Mouse (Mus musculus): ENCODE data around the gene Acy3. TPM values are rescaled to one million over a fixed set of nuclear protein-coding genes. Genes with fewer than 3 reads are reported as not detected.
"Not testable (repeated sequence)": the region's sequence is repeated elsewhere in the genome, so short reads cannot be mapped to it uniquely, and the experiment has no call there.

Acy3 gene
- total RNA-seq, 2 experiments from 2014 or later: 2.0 to 2.5 TPM

DNA sequence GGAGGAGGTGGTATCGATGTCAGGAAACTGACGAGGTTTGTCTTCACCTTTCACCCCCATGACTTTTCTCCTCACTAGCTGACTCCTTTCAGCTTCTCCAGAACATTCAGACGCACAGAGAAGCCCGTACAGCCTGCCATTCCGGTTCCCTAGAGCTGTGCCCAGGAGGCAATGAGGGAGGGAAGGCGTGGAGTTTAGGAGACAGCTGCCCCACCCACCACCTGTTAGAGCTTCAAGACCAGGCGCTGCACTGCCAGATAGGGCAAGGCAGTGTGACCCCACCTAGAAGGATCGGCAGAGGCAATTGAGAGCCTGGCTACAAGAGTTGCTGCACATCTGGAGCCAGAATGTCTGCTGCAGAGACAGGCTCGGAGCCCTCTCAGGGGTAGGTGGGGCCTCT is 14.1 kb upstream of the Acy3 start, which contains the start of gene Aldh3b2:
Gene Aldh3b2, plus strand, starts transcription at position 100 of the 400 bp plus-strand sequence.
- DNase-seq (ENCODE audit: extremely low spot score in 1 of 2, low spot score in 1 of 2): no peak

DNA sequence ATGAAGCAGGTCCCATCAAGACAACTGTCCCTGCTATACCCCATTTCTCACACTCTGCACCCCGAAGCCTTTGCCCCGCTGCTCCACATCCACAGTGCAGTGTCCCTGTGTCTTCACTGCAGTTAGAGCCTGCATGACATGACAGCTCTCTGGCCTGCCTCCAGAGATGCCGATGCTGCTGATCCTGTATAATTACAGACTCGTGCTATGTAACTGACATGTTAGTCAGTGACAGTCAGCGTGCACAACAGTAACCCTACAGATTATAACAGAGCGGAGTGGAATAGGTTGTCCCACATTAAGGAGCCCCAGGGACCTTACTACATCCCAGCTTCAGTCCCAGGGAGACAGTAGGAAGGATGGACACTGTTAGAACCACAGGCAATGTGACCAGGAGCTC is 11.8 kb upstream of the Acy3 start:
- DNase-seq (ENCODE audit: extremely low spot score in 1 of 2, low spot score in 1 of 2): not testable (repeated sequence)

DNA sequence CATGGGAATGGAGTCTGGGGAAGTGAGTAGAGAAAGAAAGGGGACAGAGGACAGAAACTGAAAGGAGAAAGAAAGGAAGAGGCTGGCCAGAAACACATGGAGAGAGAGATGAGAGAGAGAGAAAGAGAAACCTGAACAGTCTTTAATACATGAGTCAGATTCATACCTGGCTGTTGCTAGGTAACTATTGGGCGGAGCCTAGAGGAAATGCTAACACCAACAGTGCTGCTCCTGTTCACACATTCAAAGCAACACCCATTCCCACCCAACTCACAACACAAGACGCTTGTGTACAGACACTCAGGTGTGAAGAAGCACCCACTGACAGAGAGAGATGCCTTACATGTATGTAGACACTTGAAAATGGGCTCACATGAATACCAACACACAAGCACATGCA is 10.5 kb upstream of the Acy3 start:
- no peak for DNase-seq (ENCODE audit: extremely low spot score in 1 of 2, low spot score in 1 of 2)

DNA sequence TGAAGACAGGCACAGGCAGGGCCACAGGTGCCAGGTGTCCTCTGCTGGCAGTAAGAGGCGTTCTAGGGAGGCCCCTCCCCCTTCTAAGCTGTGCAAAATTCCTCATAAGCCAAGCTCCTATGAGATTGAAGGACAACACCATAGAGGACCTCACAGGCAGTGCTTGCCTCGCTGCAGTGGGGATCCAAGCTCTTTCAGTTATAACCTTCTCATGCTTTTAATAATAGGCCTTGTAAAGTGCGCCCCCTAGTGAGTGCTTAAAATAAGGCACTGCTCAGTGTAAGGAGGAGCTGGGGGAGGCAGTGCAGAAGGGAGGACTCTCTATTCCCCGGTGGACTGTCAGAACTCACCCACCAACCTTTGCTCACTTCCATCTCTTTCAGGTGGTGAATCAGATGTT is 6.1 kb upstream of the Acy3 start:
- DNase-seq (ENCODE audit: extremely low spot score in 1 of 2, low spot score in 1 of 2): peak; percentile 51 to 84

DNA sequence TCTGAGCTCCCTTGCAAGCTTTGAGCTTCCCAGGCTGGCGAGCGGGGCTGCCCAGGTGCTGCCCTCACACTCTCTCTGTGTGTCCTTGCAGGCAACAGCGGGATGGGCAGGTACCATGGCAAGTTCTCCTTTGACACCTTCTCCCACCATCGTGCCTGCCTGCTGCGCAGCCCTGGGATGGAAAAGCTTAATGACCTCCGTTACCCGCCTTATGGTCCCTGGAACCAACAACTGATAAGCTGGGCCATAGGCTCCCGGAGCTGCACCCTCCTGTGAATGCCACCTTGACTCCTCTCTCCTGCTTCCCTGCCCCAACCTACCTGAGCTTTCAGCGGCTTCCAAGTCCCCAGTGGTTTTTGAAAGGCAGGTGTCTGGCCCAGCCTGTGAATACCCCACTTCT is 5.5 kb upstream of the Acy3 start:
- no peak for DNase-seq (ENCODE audit: extremely low spot score in 1 of 2, low spot score in 1 of 2)

DNA sequence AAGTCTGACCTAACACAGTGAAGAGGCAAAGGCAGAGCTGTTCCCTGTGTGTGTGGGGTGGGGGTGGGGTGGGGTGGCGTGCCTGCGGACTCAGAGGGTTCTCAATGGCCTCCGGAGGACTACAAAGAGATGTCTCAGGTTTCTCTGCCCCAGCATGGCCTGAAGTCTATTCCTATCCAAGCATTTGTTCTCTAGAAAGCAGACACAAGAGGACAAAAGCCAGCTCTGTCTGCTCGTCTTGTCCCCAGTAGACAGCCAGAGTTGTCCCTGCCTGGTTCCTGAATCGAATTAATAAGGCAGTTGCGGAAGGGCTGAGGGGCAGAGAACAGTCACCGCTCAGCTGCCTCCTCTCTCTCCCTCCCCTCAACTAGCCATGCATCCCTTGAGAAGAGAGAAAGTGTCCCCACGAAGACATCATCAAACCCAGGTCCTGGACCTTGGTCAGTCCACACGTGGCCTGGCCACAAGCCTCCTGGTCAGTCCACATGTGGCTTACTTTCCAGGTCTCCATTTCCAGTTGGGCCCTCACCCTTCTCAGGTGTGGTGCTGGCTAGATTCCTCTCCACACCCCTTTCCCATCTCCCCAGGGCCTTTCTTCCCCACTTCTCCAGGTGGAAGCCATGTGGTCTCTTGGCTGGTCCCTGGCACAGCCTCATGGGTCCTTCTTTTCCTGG is 2.7 kb upstream of the Acy3 start:
- no peak for DNase-seq (ENCODE audit: extremely low spot score in 1 of 2, low spot score in 1 of 2)

DNA sequence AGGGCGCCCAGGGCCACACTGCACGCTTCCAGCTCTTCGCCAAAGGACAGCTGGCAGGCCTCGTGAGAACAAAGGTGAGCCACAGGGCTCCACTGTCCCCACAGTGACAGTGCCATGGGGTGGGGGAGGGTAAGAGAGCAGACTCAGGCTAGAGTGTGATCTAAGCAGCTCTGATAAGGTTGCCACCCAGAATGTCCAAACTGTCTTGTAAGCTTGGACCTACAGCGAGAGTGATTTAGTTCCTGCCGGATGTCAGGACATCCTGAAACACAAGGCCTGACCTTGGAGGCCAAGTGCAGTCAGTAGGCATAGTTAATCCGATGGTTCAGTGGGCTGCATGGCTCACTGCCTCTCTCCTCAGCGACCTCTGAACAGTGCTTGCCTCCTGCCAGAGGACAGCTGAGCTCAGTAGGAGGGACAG is 1.1 kb upstream of the Acy3 start:
- DNase-seq (ENCODE audit: extremely low spot score in 1 of 2, low spot score in 1 of 2): no peak

DNA sequence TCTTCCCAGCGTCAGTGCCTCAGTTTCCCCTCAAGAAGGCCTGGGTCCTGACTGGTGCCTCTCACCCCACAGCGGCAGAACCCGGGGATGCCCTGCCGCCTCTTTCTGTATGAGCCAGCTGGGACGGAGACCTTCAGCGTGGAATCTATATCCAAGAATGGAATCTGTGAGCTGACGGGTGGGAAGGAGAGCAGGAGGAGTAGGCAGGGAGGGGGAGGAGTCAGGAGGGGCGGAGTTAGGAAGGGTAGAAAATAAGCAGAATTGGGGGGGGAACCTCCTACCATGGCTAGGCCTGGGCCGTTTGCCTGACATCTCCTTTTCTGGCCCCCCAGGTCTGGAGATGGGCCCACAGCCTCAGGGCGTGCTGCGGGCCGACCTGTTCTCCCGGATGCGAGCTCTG is 1.7 kb downstream of the Acy3 start:
- DNase-seq (ENCODE audit: extremely low spot score in 1 of 2, low spot score in 1 of 2): no peak

DNA sequence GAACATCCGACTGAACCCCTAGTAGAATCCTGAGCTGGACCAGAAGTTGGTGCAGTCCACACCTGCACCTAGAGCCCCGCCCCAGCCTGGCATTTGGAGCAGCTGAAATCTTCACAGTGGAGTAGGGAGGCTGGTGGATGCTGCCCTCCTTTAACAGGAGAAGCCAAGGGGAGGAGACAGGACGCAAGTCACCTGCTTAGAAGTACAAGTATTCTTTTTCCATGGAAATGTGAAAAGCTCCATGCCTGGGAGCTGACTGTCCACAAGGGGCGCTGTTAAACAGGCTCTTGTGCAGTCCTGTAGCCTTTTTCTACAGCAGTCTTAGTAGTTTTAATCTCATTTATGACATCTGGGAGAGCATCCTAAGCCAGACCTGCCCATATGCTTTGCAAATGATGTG is 2.4 kb downstream of the Acy3 start:
- DNase-seq (ENCODE audit: extremely low spot score in 1 of 2, low spot score in 1 of 2): no peak

DNA sequence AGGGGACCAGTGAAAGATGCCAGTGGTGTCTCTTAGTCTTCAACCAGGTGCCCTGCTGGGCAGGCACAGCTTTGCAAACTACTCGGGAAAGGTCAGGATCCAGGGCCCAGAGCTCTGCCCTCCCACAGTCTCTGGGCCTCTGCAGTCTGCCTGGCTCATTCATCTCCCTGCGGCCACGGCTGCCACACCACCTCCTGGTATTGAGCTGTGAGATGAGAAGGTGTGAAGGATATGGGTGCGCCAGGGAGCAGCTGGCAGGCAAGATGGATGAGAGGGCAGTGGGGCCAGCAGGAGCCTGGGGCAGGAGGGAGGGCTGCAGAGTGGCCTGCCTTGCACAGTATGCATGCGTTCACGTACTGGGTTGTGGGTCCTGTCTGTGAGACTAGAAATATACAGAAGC is 4.4 kb downstream of the Acy3 start:
- no peak for DNase-seq (ENCODE audit: extremely low spot score in 1 of 2, low spot score in 1 of 2)

DNA sequence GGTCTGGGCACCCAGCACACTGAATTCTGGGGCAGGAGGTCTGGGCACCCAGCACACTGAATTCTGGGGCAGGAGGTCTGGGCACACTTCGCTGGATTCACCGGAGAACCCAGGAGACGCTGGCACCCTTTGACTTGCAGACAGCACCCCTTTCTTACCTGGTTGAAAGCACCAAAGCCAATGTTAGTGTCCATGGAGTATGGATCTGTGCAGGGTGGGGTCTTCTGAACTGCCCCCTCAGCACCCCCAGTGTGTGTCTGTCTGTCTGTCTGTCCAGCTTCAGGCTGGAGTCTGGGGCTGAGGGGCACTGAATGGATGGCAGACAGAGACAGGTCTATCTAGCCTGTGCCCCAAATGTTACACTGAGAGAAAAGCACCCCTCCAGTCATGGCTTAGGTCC is 5.2 kb downstream of the Acy3 start:
- no peak for DNase-seq (ENCODE audit: extremely low spot score in 1 of 2, low spot score in 1 of 2)

DNA sequence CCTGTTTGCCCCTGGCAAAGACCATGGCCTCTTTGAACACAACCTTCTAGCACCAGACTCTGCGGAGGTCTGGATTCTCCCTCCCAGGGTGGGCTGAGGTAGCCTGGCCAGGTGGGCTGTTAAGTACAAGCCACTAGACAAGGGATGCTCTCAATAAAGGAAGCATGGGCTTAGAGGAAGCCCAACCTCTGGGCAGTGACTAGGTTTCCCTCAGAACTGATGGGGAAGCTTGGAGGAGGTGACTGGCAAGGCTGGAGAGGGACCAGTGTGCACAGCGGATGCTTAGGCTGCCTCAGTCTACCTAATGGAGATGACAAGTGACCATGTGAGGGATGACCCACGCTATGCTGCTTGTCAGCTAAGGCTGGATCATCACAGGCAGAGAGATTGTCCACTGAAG is 5.6 kb downstream of the Acy3 start:
- no peak for DNase-seq (ENCODE audit: extremely low spot score in 1 of 2, low spot score in 1 of 2)

DNA sequence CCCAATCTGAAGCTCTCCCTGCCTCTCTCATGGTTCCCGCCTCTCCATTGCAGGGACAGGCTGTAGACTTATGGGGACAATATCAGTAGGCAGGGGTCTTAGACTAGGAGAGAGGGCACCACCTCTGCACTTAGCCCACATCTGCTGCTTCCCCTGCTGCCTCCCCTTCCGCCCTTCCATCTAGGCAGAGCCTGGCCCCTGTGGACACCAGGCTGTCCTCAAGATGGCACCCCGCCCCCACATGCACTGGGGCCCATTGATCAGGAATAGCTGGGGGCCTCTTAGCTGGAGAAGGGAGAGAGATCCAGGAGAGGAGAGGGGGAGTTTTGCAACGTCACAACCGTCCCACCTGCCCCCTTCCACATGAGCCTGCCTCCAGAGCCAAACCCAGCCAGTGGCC is 6.0 kb downstream of the Acy3 start, which contains the start of gene Tbx10:
Gene Tbx10, plus strand, starts transcription at position 337 of the 400 bp plus-strand sequence.
- DNase-seq (ENCODE audit: extremely low spot score in 1 of 2, low spot score in 1 of 2): no peak

DNA sequence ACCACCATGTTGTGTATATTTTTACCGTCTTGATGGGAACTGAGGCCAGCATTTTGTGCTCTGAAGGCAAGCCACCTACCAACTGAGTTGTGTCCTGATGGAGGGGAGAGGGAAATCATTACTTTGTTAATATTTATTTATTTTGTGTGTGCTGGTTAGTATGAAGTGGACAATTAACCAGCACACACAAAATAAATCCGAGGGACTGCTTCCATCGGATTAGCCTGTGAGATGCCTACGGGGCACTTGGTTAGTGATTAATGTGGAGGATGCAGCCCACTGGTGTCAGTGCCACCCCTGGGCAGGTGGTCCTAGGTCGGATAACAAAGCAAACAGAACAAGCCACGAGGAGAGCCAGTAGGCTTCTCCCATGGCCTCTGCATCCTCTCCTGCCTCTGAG is 8.6 kb downstream of the Acy3 start:
- DNase-seq (ENCODE audit: extremely low spot score in 1 of 2, low spot score in 1 of 2): no peak

DNA sequence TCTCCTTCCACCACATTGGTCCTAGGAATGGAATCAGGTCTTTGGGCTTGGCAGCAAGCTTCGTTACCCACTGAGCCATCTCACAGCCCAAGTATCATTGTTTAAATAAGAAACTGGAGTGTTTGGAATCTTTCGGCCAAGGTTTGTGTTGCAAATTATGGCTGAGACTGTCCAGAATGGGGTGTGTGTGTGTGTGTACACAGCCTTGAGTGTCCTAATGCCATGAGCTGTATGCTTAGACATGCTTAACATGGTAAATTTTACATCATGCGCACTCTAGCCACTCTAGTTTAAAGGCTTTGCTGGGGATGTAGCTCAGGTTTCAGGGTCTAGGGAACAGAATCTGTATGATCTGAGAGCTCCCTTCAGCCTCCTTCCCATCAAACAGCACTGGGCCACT is 9.1 kb downstream of the Acy3 start:
- no peak for DNase-seq (ENCODE audit: extremely low spot score in 1 of 2, low spot score in 1 of 2)

DNA sequence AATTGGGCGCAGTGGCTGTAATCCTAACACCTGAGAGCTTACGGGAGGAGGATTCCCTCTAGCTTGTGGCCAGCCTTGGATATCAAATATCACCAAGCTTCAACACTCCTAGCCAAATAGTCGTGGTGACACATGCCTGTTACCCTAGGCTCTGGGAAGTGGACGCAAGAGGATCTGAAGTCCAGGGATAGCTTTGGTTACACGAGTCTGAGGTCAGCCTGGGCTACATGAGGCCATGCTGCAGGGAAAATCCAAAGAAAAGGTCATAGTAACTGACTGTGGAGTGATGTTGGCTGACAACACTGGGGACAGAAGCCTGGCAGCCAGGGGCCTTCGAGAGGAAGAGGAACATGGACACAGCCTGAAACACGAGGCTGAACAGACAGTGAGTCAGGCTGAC is 9.7 kb downstream of the Acy3 start:
- DNase-seq (ENCODE audit: extremely low spot score in 1 of 2, low spot score in 1 of 2): no peak

DNA sequence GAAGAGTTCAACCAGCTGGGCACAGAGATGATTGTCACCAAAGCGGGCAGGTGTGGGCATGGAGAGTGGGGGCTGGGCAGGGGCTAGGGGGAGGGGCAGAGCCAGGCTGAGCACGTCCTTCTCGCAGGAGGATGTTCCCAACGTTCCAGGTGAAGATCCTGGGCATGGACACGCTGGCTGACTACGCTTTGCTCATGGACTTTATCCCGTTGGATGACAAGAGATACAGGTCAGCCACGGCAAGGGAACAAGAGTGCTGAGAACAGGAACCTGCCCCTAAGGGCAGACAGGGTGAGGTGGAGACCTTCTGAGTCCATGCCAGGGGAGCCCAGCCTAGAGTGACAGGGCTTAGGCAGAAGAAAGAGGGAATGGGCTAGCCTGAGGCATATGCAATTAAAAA is 10.4 kb downstream of the Acy3 start:
- DNase-seq (ENCODE audit: extremely low spot score in 1 of 2, low spot score in 1 of 2): no peak

DNA sequence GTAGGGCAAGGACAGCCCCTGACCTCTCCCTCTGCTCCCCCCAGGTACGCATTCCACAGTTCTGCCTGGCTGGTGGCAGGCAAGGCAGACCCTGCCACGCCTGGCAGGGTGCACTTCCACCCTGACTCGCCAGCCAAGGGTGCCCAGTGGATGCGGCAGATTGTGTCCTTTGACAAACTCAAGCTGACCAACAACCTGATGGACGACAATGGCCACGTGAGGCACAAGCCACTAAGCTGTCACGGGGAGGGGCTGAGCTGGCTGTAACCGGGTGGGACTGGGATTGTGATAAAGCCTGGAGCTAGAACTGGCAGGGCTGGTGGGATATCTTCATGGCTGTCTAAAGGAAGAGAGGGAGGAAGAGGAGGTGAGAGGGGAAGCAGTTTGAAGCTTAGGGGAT is 10.9 kb downstream of the Acy3 start:
- DNase-seq (ENCODE audit: extremely low spot score in 1 of 2, low spot score in 1 of 2): no peak

DNA sequence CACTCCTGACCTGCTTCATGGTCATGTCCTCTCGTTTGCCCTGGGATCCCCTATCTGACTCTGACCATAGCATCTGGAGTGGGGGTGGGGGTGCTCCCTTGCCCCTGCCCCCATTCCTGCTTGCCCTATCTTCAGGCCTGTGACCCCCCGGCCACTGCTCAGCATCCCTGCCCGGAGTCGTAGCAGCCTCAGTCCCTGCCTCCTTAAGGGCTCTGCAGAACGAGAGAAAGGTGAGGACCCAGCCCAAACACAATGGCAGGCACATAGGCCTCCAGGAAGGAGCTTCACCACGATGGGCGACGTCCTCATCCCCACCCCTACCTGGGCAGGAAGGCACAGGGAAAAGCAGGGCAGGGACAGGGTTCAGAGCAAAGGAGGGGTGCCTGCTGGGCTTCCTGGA is 12.0 kb downstream of the Acy3 start:
- no peak for DNase-seq (ENCODE audit: extremely low spot score in 1 of 2, low spot score in 1 of 2)

DNA sequence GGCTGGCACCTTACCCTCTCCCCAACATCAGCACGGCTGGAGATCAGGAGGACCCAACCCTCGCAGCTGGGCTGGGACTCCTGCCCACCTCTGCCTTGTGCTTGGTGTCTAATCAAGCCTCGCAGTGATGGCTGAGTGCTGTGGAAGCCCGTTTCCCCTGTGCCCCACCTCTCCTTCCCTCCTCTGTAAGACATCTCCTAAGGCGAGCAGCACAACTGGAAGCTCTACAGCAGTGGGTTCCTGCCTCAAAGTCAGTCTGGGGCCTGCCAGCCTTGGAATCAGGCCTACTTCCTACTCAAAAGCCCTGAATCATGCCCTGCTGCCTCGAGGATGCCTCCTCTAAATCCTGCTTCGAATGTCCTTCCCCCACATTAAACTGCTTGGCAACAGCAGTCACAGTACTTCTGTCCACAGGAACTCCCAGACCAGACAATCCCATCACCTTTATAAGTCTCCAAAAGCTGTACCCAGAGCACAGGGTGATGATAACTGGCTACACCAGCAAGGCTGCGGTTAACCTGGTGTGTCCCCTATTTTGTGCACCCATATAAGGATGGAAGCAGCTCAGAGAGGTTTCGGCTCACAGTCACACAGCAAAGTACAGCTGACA is 12.9 kb downstream of the Acy3 start:
- no peak for DNase-seq (ENCODE audit: extremely low spot score in 1 of 2, low spot score in 1 of 2)

DNA sequence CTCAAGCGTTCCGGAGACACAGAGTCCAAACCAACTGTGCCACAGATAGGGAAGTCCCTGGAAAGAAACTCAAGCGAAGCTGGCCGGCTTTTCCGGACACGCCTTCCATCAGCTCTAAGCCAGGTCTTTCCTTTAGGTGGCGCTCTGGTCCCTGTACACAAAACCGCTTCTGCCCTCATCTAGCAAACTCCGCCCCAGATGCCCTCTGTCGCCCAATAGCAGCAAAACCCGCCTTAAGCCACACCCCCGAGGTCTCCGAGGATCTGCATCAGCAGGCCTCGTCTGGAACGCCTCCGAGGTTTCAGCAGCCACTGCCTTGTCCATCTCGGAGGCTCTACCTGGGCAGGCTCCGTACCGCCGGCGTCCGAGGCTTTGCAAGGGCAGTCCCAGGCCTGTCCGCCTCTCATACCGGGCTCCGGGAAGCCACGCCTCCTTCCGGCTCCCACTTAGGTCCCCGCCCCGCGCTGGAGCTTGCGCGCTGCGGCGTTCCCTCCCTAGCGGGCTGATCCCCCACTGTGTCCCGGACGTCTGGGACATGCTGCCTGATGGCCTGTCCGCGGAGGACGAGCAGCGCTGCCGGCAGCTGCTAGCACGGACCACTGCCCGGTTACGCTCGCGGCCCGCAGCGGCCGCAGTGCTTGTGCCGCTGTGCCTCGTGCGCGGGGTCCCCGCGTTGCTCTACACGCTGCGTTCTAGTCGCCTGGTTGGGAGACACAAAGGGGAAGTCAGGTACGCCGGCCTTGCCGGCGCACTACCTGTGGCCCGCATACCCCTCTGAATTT is 13.9 kb downstream of the Acy3 start, which contains the start of the genes Nudt8 and Gm49405:
Gene Nudt8, plus strand, starts transcription at position 462 of the 782 bp plus-strand sequence.
Gene Gm49405, plus strand, starts transcription at position 508 of the 782 bp plus-strand sequence.
- peak; percentile 83 to 96 for DNase-seq (ENCODE audit: extremely low spot score in 1 of 2, low spot score in 1 of 2)

All from layer of hippocampus, postnatal 25 days (tissue).